Mouse (Mus musculus): ENCODE measurements around the gene Kcnb1.

Kcnb1 gene

DNA sequence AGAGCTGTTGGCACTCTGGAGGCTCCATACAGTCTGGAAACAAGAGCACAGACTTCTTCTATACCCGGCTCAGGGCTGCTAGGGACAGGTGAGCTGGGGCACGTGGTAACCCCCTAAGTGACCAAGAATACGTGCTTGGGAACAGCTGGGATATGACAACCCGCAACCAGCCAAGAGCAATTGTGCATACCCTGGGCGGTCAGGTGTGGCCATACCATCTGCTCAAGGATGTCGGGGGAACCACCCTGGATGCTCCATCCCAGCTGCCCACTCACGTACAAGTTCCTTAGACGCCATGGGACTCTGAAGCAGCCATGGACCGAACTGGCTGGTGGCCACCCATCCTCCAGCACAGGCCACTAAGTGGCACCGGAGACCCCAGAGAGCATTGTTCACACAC lies 26.8 kb downstream of the Kcnb1 start:
- DNase-seq (ENCODE audit: low spot score) = no peak

DNA sequence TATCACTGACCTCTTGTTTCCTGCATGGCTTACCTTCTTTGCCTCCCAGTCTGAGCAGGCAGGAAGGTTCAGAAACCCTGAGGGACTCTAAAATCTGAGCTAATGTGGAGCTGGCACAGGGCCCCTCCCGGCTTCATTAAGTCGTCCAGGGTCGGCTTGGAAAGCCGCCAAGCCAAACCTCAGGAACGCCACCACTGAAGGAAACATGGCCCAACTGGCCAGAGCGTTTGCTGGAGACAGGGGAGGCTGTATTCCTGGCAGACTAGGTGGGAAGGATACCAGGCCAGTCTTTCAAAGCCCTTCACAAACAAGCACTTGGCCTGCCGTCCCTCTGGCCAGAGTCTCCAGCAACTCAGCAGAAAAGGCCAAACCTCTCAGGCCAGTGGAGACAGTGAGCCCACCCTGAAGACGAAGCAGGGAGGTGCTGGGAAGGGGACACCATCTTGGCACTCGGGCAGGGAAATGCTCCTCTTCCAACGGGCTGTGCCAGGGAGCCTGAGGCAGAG lies 27.4 kb downstream of the Kcnb1 start:
- DNase-seq (ENCODE audit: low spot score) = no peak

GRCm38 (mm10) chr2:167159721-167160120 lies 30.2 kb downstream of the Kcnb1 start:
- DNase-seq (ENCODE audit: low spot score) = no peak

GRCm38 (mm10) chr2:167158780-167159179 lies 31.2 kb downstream of the Kcnb1 start:
- DNase-seq (ENCODE audit: low spot score) = no peak

- no peak for DNase-seq (ENCODE audit: low spot score)
Observed at GRCm38 (mm10) chr2:167156118-167156715, 33.7 kb downstream of the Kcnb1 start.

GRCm38 (mm10) chr2:167155541-167155973 lies 34.4 kb downstream of the Kcnb1 start:
- no peak for DNase-seq (ENCODE audit: low spot score)

DNA sequence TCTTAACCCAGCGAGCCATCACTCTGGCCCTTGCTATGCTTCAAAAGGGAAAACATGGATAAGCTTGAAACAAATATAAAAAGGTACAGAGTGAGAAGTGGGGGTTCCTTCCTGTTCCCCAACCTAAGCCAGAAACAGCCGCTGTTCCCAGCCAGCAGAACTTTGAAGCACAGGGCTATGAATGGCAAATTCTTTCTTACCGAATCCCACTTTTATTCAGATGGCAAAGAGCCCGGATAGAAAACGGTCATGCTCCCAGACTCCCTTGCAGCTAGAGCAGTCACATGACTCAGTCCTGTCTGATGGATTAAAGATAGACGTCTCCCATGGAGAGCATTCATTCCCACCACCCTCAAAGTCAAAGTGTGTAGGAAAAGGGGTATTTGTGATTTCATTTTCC lies 39.1 kb downstream of the Kcnb1 start:
- DNase-seq (ENCODE audit: low spot score) = no peak

- no peak for DNase-seq (ENCODE audit: low spot score)
Observed at GRCm38 (mm10) chr2:167150135-167150534, 39.8 kb downstream of the Kcnb1 start.

DNA sequence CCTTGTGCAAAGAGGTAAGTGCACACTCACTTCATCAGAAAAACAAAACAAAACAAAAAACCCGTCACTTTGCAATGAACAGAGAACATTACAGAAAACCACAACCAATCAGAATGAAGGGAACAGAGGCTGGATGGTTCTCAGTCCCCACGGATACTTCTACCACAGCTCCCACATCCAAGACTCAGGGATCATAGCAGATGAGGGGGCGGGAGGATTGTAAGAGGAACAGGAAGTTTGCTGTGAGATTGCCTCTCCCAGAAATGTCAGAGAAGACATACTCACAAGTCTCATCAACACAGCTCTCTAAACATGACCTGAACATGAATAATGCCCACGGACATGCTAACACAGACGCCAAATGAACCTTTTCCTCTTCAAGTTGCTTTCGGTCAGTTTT lies 40.9 kb downstream of the Kcnb1 start:
- DNase-seq (ENCODE audit: low spot score) = no peak

DNA sequence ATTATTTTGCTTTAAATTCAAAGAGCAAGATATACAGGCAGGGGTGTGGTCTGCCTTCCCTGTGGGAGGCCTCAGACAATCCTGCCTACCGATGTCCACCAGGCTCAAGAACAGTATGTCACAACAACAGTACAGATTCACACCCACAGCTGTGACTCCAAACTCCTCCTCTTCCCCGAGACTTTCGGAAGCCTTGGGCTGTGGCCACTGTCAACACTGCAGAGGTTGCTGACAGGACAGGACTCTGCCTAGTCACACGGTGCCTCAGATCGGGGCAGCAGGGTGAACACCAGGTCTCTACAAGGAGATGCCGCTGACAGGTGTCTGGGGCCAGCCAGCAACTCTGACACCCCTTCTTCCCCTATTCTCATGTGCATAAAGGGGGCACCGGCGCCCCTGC lies 42.2 kb downstream of the Kcnb1 start:
- no peak for DNase-seq (ENCODE audit: low spot score)

GRCm38 (mm10) chr2:167145904-167146303 lies 44.1 kb downstream of the Kcnb1 start:
- no peak for DNase-seq (ENCODE audit: low spot score)

DNA sequence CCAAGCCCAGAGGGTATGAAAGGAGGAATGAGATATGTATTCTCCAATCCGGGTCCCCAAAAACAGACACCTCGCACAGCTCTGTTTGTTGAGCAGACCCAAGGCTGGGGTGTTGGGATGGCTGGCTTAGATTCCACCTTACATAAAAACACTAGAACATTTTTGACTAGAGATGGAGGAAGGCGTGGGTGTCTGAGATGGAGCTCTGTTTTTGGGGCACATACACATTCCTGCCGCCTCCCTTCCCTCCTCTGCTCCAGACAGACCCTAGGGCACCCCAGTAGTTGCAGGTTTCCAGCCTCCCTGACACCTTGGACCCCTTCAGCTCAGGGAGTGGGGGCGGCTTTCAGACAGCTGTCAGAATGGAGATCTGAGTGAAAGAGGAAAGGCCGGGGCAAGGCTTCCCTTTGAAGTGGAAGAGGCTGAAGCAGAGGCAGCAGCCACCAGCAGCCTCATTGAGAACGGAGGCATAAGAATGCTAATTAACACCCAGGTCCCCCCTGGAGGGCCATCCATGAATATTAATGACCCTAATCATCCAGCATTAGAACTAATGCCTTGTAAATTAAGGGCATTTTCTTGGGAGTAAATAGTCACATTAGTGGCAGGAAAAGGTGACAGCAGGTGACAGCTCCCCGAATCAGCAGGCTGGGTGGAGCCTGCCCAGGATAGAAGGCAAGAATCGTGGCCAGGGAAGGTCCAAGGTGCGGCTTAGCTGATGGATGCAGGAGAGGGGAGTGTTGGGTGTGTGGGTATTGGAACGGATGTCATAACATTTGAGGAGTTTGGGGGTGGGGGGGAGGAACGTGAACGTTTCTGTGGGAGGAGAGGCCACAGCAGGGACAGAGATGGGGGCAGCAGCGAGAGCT lies 45.3 kb downstream of the Kcnb1 start:
- DNase-seq (ENCODE audit: low spot score) = no peak

- no peak for DNase-seq (ENCODE audit: low spot score)
Observed at GRCm38 (mm10) chr2:167143914-167144313, 46.0 kb downstream of the Kcnb1 start.

- peak; percentile 9 for DNase-seq (ENCODE audit: low spot score)
Observed at GRCm38 (mm10) chr2:167142282-167142681, 47.7 kb downstream of the Kcnb1 start.

- peak; percentile 63 for DNase-seq (ENCODE audit: low spot score)
Observed at GRCm38 (mm10) chr2:167141810-167142209, 48.1 kb downstream of the Kcnb1 start.

- no peak for DNase-seq (ENCODE audit: low spot score)
Observed at GRCm38 (mm10) chr2:167139801-167140269, 50.1 kb downstream of the Kcnb1 start.

- no peak for DNase-seq (ENCODE audit: low spot score)
Observed at GRCm38 (mm10) chr2:167138611-167139010, 51.3 kb downstream of the Kcnb1 start.

DNA sequence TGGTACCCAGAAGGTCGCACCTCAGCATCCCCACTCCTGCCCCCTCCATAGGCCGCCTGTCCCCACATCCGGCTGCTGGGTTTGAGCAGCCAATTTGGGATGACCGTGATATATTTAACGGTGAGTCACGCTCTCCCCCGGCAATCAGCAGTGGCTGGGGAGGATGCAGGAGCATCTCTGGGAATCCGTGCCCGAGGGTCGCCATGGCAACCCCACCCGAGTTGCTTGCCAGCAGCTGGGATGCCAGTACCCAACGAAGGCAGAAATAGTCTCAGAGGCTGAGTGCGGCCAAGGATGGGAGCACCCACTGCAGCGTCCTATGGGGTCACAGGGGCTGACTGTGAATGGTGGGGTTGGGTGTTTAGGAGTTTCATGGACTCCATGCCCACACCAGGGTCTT lies 53.0 kb downstream of the Kcnb1 start:
- DNase-seq (ENCODE audit: low spot score) = no peak

DNA sequence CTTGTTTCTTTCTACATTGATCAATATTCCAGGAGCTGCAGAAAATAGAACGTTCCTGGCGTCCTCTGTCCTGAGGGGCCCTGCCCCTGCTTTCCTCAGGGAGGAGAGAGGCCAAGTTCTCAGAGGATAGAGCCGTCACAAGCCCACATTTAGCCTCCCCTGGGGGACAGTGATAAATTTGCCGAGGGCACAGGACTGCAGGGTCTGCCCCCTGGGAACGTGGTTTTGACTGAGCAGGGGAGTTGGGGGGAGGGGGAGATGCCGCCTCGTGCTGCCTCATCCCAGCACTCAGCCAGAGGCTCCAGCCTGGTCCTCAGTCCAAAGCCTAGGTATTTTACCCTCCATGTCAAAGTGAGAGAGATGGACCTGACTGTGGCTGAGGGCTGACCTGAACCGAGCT lies 57.9 kb downstream of the Kcnb1 start:
- DNase-seq (ENCODE audit: low spot score) = no peak

DNA sequence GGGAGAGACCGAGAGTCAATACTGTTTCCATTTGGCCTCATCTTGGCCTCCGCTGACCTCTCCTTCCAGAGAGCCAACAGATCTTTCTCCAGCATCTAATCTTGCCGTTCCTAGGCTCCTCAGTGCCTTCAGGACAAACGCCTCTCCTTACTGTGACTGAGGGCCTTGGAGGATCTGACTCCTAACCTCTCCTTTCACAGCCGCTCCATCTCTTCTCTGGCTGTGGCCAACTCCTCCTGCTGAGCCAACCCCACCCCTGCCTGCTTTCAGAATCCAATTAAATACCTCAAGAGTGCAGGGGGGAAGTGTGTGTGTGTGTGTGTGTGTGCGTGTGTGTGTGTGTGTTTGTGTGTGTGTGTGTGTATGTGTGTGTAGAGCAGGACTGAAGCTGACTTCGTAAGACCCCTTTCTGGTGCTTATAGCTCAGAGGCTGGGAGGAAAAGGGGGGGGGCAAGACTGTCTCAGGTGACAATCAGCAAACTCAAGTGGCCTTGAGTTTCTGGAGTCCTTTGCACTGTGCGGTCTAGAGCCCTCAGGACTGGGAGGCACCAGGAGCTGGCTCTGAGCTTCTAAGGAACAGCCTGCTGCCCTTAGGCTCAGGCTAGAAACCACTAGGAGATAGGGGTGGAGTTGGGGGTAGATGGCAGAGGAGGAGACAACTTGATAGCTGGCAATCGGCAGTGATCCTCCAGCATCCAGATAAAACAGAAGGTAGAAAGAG lies 59.7 kb downstream of the Kcnb1 start:
- no peak for DNase-seq (ENCODE audit: low spot score)

GRCm38 (mm10) chr2:167129608-167129955 lies 60.4 kb downstream of the Kcnb1 start:
- DNase-seq (ENCODE audit: low spot score) = no peak

GRCm38 (mm10) chr2:167128699-167129607 lies 61.0 kb downstream of the Kcnb1 start:
- DNase-seq (ENCODE audit: low spot score) = no peak
